Mouse (Mus musculus) ES-Bruce4 (cell line): ENCODE measurements around the gene Coro2a. TPM values are rescaled to one million over a fixed set of nuclear protein-coding genes. Genes with fewer than 3 reads are reported as not detected.
"Not testable (repeated sequence)": the region's sequence is repeated elsewhere in the genome, so short reads cannot be mapped to it uniquely, and the experiment has no call there.

ENCODE experiments used
- H3K27ac ChIP-seq: 2 replicates; pipeline ENCODE4 v1.5.1; 2012; ENCODE audit warnings: low read length, inconsistent platforms; ENCODE audit not compliant: insufficient read depth
- H3K27me3 ChIP-seq: 2 replicates; pipeline ENCODE4 v1.6.1; 2012; ENCODE audit warnings: mild to moderate bottlenecking, low read length, inconsistent platforms; ENCODE audit not compliant: control insufficient read depth, poor library complexity, insufficient read depth, severe bottlenecking
- H3K36me3 ChIP-seq: 2 replicates; pipeline ENCODE4 v1.6.1; 2012; ENCODE audit warnings: inconsistent platforms, mild to moderate bottlenecking, low read length, moderate library complexity; ENCODE audit not compliant: control insufficient read depth, poor library complexity, insufficient read depth, severe bottlenecking
- H3K4me1 ChIP-seq: one replicate; pipeline ENCODE4 v1.8.1; 2011; ENCODE audit warnings: low read length; ENCODE audit not compliant: control insufficient read depth, insufficient read depth
- H3K4me3 ChIP-seq: 2 replicates; pipeline ENCODE4 v1.5.1; 2011; ENCODE audit warnings: low read depth, mild to moderate bottlenecking, low read length
- H3K9ac ChIP-seq: 2 replicates; pipeline ENCODE4 v1.6.1; 2012; ENCODE audit warnings: low read depth, mild to moderate bottlenecking, inconsistent platforms; ENCODE audit not compliant: poor library complexity, severe bottlenecking
- H3K9me3 ChIP-seq: replicated peaks from 2 replicates; pipeline ENCODE4 v1.6.1; 2012; ENCODE audit warnings: mild to moderate bottlenecking, low read length, inconsistent platforms; ENCODE audit not compliant: control insufficient read depth, poor library complexity, insufficient read depth, severe bottlenecking
- CTCF ChIP-seq: IDR thresholded peaks from one replicate; pipeline ENCODE4 v1.8.1; 2011; ENCODE audit warnings: low read depth, low read length
- EP300 ChIP-seq: IDR thresholded peaks from 2 replicates; pipeline ENCODE4 v1.6.1; 2011; ENCODE audit warnings: low read depth, low read length; ENCODE audit not compliant: insufficient read depth
- POLR2A ChIP-seq: IDR thresholded peaks from one replicate; pipeline ENCODE4 v1.8.1; 2011; ENCODE audit warnings: low read length; ENCODE audit not compliant: insufficient read depth
- polyA plus RNA-seq: library from polyadenylated mRNA; stranded (reverse); fragments of >200 nt; gene quantifications from 2 replicates; pipeline ENCODE4 v1.2.4, GENCODE M21; 2011; ENCODE audit warnings: low read depth; ENCODE audit not compliant: missing spikeins, insufficient read depth, insufficient read length

Coro2a gene
- polyA plus RNA-seq, 1 experiment = 13.1 TPM

DNA sequence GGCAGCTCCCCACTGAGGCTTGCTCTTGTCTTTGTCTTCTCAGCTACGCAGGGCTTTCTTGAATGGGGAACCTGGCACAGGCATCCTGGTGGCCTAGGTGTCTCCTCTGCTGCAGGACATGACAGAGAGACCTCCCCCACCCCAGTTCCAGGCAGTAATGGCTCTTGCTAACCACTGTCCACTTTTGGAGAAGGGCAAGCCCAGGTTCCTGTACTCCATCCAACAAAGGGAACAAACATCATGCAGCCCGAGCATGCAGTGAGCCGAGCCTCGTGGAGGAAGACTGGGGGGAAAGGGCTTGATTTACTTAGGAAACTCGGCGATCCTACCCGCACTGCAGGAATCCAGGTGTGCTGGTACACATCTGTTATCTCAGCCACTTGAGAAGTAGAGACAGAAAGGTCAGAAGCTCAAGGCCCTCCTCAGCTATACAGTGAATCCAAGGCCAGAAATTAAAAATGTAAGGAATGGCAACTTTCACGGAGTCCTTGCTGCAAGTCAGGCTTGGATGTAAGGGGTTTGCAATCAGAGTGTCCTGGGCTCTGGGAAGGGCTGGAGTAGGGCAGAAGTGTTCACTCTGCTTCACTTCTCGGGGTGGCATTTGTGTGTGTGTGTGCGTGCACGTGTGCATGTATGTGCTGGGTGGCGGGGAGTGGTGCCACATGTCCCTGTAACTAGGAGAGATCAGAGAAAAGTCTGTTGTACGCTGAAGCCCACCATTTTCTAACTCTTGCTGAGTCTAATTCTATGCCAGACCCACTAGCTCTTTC is 16.8 kb downstream of the Coro2a start:
- Histone ChIP-seq H3K9me3 (no peaks in the 10 kb centered on the region), H3K27ac (no peak overlapping the region), H3K9ac (no peak overlapping the region), H3K36me3 (no peaks in the 10 kb centered on the region), H3K4me1 (no peaks in the 10 kb centered on the region), H3K4me3 (no peak overlapping the region), H3K27me3 (no peaks in the 10 kb centered on the region)
- no peak for TF ChIP-seq POLR2A
- no peak for TF ChIP-seq EP300
- no peak for TF ChIP-seq CTCF

GRCm38 (mm10) chr4:46584536-46584935 is 17.5 kb downstream of the Coro2a start:
- not testable (repeated sequence) for H3K9ac ChIP-seq, H3K4me1 ChIP-seq, H3K36me3 ChIP-seq, H3K27me3 ChIP-seq, H3K4me3 ChIP-seq, H3K27ac ChIP-seq, H3K9me3 ChIP-seq

GRCm38 (mm10) chr4:46584084-46584483 is 17.9 kb downstream of the Coro2a start:
- not testable (repeated sequence) for H3K4me1 ChIP-seq, H3K27me3 ChIP-seq, H3K27ac ChIP-seq, H3K4me3 ChIP-seq, H3K9me3 ChIP-seq, H3K36me3 ChIP-seq, H3K9ac ChIP-seq

DNA sequence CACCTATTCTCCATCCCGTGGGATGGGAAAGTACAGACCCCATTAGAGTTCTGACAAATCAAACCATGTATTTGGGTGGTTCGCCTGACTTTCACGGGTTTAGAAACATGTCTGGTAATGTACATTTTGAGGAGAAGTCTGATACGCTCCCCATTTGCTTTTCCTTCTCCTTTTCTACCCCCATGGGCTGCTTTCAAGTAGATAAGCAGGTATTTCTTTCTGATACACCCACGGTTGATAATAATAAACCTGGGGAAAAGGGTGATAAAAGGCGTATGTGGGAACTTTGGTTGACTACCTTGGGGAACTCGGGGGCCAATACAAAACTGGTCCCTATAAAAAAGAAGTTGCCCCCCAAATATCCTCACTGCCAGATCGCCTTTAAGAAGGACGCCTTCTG is 20.0 kb downstream of the Coro2a start:
- not testable (repeated sequence) for H3K4me1 ChIP-seq, H3K4me3 ChIP-seq, H3K36me3 ChIP-seq, H3K9me3 ChIP-seq, H3K27me3 ChIP-seq, H3K27ac ChIP-seq, H3K9ac ChIP-seq

GRCm38 (mm10) chr4:46581577-46581976 is 20.4 kb downstream of the Coro2a start:
- not testable (repeated sequence) for H3K4me1 ChIP-seq, H3K36me3 ChIP-seq

GRCm38 (mm10) chr4:46580799-46581243 is 21.2 kb downstream of the Coro2a start:
- not testable (repeated sequence) for H3K27ac ChIP-seq

More at GRCm38 (mm10) chr4:46581577-46581976, 20.4 kb downstream of the Coro2a start:
- not testable (repeated sequence) for H3K9ac ChIP-seq, H3K4me3 ChIP-seq, H3K9me3 ChIP-seq, H3K27me3 ChIP-seq, H3K27ac ChIP-seq

GRCm38 (mm10) chr4:46578796-46579346 is 23.1 kb downstream of the Coro2a start:
- H3K4me1 ChIP-seq, H3K27ac ChIP-seq, H3K36me3 ChIP-seq, H3K27me3 ChIP-seq, H3K4me3 ChIP-seq, H3K9ac ChIP-seq, H3K9me3 ChIP-seq: not testable (repeated sequence)

More at GRCm38 (mm10) chr4:46580799-46581243, 21.2 kb downstream of the Coro2a start:
- not testable (repeated sequence) for H3K4me3 ChIP-seq, H3K27me3 ChIP-seq, H3K9me3 ChIP-seq, H3K36me3 ChIP-seq, H3K4me1 ChIP-seq, H3K9ac ChIP-seq
